9 mouse cellular contexts compared by ENCODE assay signal in genomic region chr9:65103173-65103752, GRCm38 (mm10). TPM values are rescaled to one million over a fixed set of nuclear protein-coding genes. Genes with fewer than 3 reads are reported as not detected.
DNase-seq lines count a peak whose midpoint lies in the region; ATAC-seq and TF ChIP-seq lines count a peak whose summit lies in the region.
"Had no signal": no experiment of that assay in that cellular context is flagged by ENCODE, and none has a peak within 500 bp of the region (broad histone marks: within the 10 kb centered on the region; RNA-seq: fewer than 3 reads in every experiment).

No protein-coding gene starts in this region.

- H3K4me3 ChIP-seq in heart, embryonic 11.5 days (ENCODE audit: low read depth, low read length): peak overlapping the region; percentile 76
- H3K4me3 ChIP-seq in ES-E14 (ENCODE audit: insufficient read depth in 1 of 2, low read depth in 1 of 2, low read length in 2 of 2, poor library complexity in 1 of 2, severe bottlenecking in 1 of 2): peak overlapping the region; percentile 60 to 65
- H3K4me3 ChIP-seq in hindbrain, embryonic 10.5 days: peak overlapping the region; percentile 91
- peak overlapping the region; percentile 83 for H3K4me3 ChIP-seq in midbrain, embryonic 10.5 days

- no peak for ATAC-seq in heart, embryonic 11.5 days (replicated peaks; ENCODE audit: insufficient number of reproducible peaks, low FRiP score, low TSS enrichment)

- H3K4me2 ChIP-seq in heart, embryonic 11.5 days: peak overlapping the region; percentile 86

- H3K27ac ChIP-seq in heart, embryonic 11.5 days (ENCODE audit: low read depth, low read length): no peak overlapping the region
- no peak overlapping the region for H3K27ac ChIP-seq in ES-E14 (ENCODE audit: insufficient read depth, low read depth, low read length, poor library complexity, severe bottlenecking)
- peak overlapping the region; percentile 94 for H3K27ac ChIP-seq in hindbrain, embryonic 10.5 days
- peak overlapping the region; percentile 95 for H3K27ac ChIP-seq in midbrain, embryonic 10.5 days (replicated peaks)

- WGBS in heart, embryonic 11.5 days (ENCODE audit: insufficient replicate concordance): 32% methylated on average over 8 of the region's 8 CpGs
- 21% methylated on average over 8 of the region's 8 CpGs for WGBS in hindbrain, embryonic 10.5 days
- 23% methylated on average over 8 of the region's 8 CpGs for WGBS in midbrain, embryonic 10.5 days

- H3K36me3 ChIP-seq in heart, embryonic 11.5 days (ENCODE audit: control insufficient read depth, insufficient read depth, low read length): no peaks in the 10 kb centered on the region
- peaks cover 1% of the 10 kb centered on the region; the same call in 1 of the 2 replicates for H3K36me3 ChIP-seq in ES-E14 (ENCODE audit: control insufficient read depth, insufficient read depth, low read length, poor library complexity, severe bottlenecking)
- no peaks in the 10 kb centered on the region for H3K36me3 ChIP-seq in hindbrain, embryonic 10.5 days
- no peaks in the 10 kb centered on the region for H3K36me3 ChIP-seq in midbrain, embryonic 10.5 days

- H3K27me3 ChIP-seq in heart, embryonic 11.5 days (ENCODE audit: control insufficient read depth, insufficient read depth, low read length): peaks cover 5% of the 10 kb centered on the region; the same call in 1 of the 2 replicates
- H3K27me3 ChIP-seq in hindbrain, embryonic 10.5 days (ENCODE audit: insufficient read depth, poor library complexity, severe bottlenecking): peaks cover 23% of the 10 kb centered on the region
- H3K27me3 ChIP-seq in midbrain, embryonic 10.5 days (ENCODE audit: low read depth, poor library complexity, severe bottlenecking): peaks cover 14% of the 10 kb centered on the region

- no peak overlapping the region for H3K9ac ChIP-seq in heart, embryonic 11.5 days (ENCODE audit: low read depth, low read length)
- H3K9ac ChIP-seq in ES-E14 (ENCODE audit: insufficient read depth, low read depth, low read length, poor library complexity, severe bottlenecking): no peak overlapping the region; the same call in 1 of the 2 replicates

- 0 out of 2 replicates have a peak, but pooled peaks cover 3% of the 10 kb centered on the region for H3K9me3 ChIP-seq in heart, embryonic 11.5 days (replicated peaks; ENCODE audit: control insufficient read depth, low read length)
- H3K9me3 ChIP-seq in ES-E14 (ENCODE audit: control insufficient read depth, insufficient read depth, low read depth, low read length): no peaks in the 10 kb centered on the region
- peaks cover 5% of the 10 kb centered on the region; the same call in 1 of the 2 replicates for H3K9me3 ChIP-seq in hindbrain, embryonic 10.5 days
- peaks cover 8% of the 10 kb centered on the region for H3K9me3 ChIP-seq in midbrain, embryonic 10.5 days (replicated peaks)

- H3K4me1 ChIP-seq in heart, embryonic 11.5 days (ENCODE audit: control insufficient read depth, insufficient read depth, low read length): 0 out of 2 replicates have a peak, but pooled peaks cover 3% of the 10 kb centered on the region
- H3K4me1 ChIP-seq in ES-E14 (ENCODE audit: control insufficient read depth in 2 of 2, insufficient read depth in 2 of 2, low read length in 2 of 2, poor library complexity in 1 of 2): peaks cover 20 to 25% of the 10 kb centered on the region in 2 experiments
- H3K4me1 ChIP-seq in hindbrain, embryonic 10.5 days (replicated peaks): peaks cover 41% of the 10 kb centered on the region
- peaks cover 39% of the 10 kb centered on the region for H3K4me1 ChIP-seq in midbrain, embryonic 10.5 days

- no peak for DNase-seq in heart, adult 11 months
- DNase-seq in ES-E14 (ENCODE audit: low read depth, low spot score): no peak
- DNase-seq in hindbrain, embryonic 10.5 days (ENCODE audit: low spot score): no peak
- DNase-seq in midbrain, embryonic 10.5 days (ENCODE audit: low spot score): no peak
- DNase-seq in thymus, postnatal 36 days: no peak
- no peak for DNase-seq in frontal cortex, postnatal 36 days (ENCODE audit: low spot score in 2 of 2)
- no peak for DNase-seq in cerebellum, adult 11-12 months
- DNase-seq: kidney, adult 9 months had no signal

- in situ Hi-C loops in ES-E14 (cut with MboI; ENCODE audit: low sequenced_read_pairs in 2 of 2, unreplicated experiment in 2 of 2): no loop called here

TF ChIP-seq in ES-E14, 5 proteins besides CTCF, POLR2A, EP300 and RAD21:
- TF ChIP-seq CHD2 (IDR thresholded peaks at IDR 0.05; ENCODE audit: low read depth, low read length): no peak
- no peak for TF ChIP-seq ZC3H11A (IDR thresholded peaks at IDR 0.05; ENCODE audit: borderline replicate concordance, low read depth, low read length)
- TF ChIP-seq HCFC1 (IDR thresholded peaks at IDR 0.05; ENCODE audit: borderline replicate concordance, insufficient read depth, low read length): no peak
- TF ChIP-seq MAFK (IDR thresholded peaks at IDR 0.05; ENCODE audit: insufficient read depth, low read depth, low read length): no peak
- no peak for TF ChIP-seq ZNF384 (IDR thresholded peaks at IDR 0.05; ENCODE audit: low read depth, low read length)
TF ChIP-seq in ES-E14: peak in this region for 0.

RNA-seq across cellular contexts. Expression of gene Igdcc4, which starts 2.0 kb away (rescaled TPM):
- 11.4 and 11.8 TPM in 2 replicates for polyA plus RNA-seq in heart, embryonic 11.5 days (2014; fragmentation: Nextera tagmentation; extraction: Ambion mirVana)
- 8.8 and 17.9 TPM in 2 replicates for total RNA-seq in ES-E14 (2012; rRNA removed)
- 8.3 and 10.4 TPM in 2 replicates for polyA plus RNA-seq in hindbrain, embryonic 10.5 days (2016; fragmentation: Nextera tagmentation; extraction: Ambion mirVana)
- 8.9 and 12.6 TPM in 2 replicates for polyA plus RNA-seq in midbrain, embryonic 10.5 days (2016; fragmentation: Nextera tagmentation; extraction: Ambion mirVana)

RNA-seq across cellular contexts. Expression of gene Igdcc3, which starts 37.7 kb away (rescaled TPM):
- 6.3 and 6.8 TPM in 2 replicates for polyA plus RNA-seq in heart, embryonic 11.5 days (2014; fragmentation: Nextera tagmentation; extraction: Ambion mirVana)
- total RNA-seq in ES-E14 (2012; rRNA removed): 6.0 and 6.1 TPM in 2 replicates
- polyA plus RNA-seq in hindbrain, embryonic 10.5 days (2016; fragmentation: Nextera tagmentation; extraction: Ambion mirVana): 218 and 357 TPM in 2 replicates
- 334 and 450 TPM in 2 replicates for polyA plus RNA-seq in midbrain, embryonic 10.5 days (2016; fragmentation: Nextera tagmentation; extraction: Ambion mirVana)

Comparison
In these comparisons a context has a peak if more than half of its experiments do, and no peak if none do; other contexts are left out.
1. H3K27ac ChIP-seq: peak in hindbrain, embryonic 10.5 days (single experiment) and midbrain, embryonic 10.5 days (single experiment); none in heart, embryonic 11.5 days (single experiment) and ES-E14 (single experiment).
2. RNA of gene Igdcc3, which starts 37.7 kb away (polyA plus RNA-seq): 334 to 450 TPM in midbrain, embryonic 10.5 days and 218 to 357 TPM in hindbrain, embryonic 10.5 days; 6.3 to 6.8 TPM in heart, embryonic 11.5 days; every median in the first group is over 10 times any median in the second.
3. Peak in every context shown above with its lines, with median percentiles within 50 percentile points of each other: H3K4me3 ChIP-seq.